Mouse (Mus musculus) heart, postnatal 0 days (tissue): ENCODE measurements around the gene C1ql4. TPM values are rescaled to one million over a fixed set of nuclear protein-coding genes. Genes with fewer than 3 reads are reported as not detected.

ENCODE experiments used
- ATAC-seq: fragments of 200-750 bp; cut with Nextera tagmentation; 2 replicates; pipeline ENCODE4 v1.8.0; 2017; ENCODE audit warnings: low read depth, moderate number of reproducible peaks, moderate library complexity; ENCODE audit not compliant: insufficient read depth
- DNase-seq: peaks from one replicate; pipeline ENCODE4 v3.0.0-alpha.2; 2016; ENCODE audit warnings: low spot score
- H3K27ac ChIP-seq: fragments of 300-500 bp; sonication (generic); 2 replicates; pipeline ENCODE4 v1.5.1; 2014; ENCODE audit warnings: low read depth, mild to moderate bottlenecking
- H3K27me3 ChIP-seq: fragments of 300-500 bp; sonication (generic); 2 replicates; pipeline ENCODE4 v1.6.1; 2014; ENCODE audit warnings: low read length, mixed read lengths; ENCODE audit not compliant: control insufficient read depth, insufficient read depth
- H3K36me3 ChIP-seq: fragments of 300-500 bp; sonication (generic); replicated peaks from 2 replicates; pipeline ENCODE4 v1.6.1; 2014; ENCODE audit warnings: low read length, mixed read lengths; ENCODE audit not compliant: control insufficient read depth, insufficient read depth
- H3K4me1 ChIP-seq: fragments of 300-500 bp; sonication (generic); 2 replicates; pipeline ENCODE4 v1.6.1; 2014; ENCODE audit warnings: antibody characterized with exemption; ENCODE audit not compliant: control insufficient read depth, insufficient read depth
- H3K4me2 ChIP-seq: fragments of 300-500 bp; sonication (generic); 2 replicates; pipeline ENCODE4 v1.6.1; 2014; ENCODE audit warnings: low read depth, mild to moderate bottlenecking, low read length, moderate library complexity
- H3K4me3 ChIP-seq: fragments of 300-500 bp; sonication (generic); 2 replicates; pipeline ENCODE4 v1.5.1; 2014; ENCODE audit warnings: low read depth, low read length
- H3K9ac ChIP-seq: fragments of 300-500 bp; sonication (generic); replicated peaks from 2 replicates; pipeline ENCODE4 v1.6.1; 2014; ENCODE audit warnings: low read depth, low read length, mixed read lengths
- H3K9me3 ChIP-seq: fragments of 300-500 bp; sonication (generic); replicated peaks from 2 replicates; pipeline ENCODE4 v1.6.1; 2016; ENCODE audit warnings: low read length; ENCODE audit not compliant: control insufficient read depth
- CTCF ChIP-seq: IDR thresholded peaks from 2 replicates; pipeline ENCODE4 v1.5.1; 2016; ENCODE audit warnings: antibody characterized with exemption, control low read depth, low read depth
- EP300 ChIP-seq: IDR thresholded peaks from 2 replicates; pipeline ENCODE4 v1.6.1; 2016; ENCODE audit warnings: antibody characterized with exemption, low read depth
- WGBS: fragments of 180-500 bp; shearing (Covaris S2); extraction: QIAGEN DNeasy Blood & Tissue Kit; methylation state at CpG from one replicate; pipeline ENCODE4 v1.1.7; 2014; 5-methylcytosine and 5-hydroxymethylcytosine counted together
- microRNA-seq: library from miRNA; unstranded; fragments of <30 nt; microRNA quantifications from one replicate; pipeline ENCODE4, GENCODE M21; 2016
- polyA plus RNA-seq: library from polyadenylated mRNA; unstranded; fragments of >200 nt; fragmentation: Nextera tagmentation; extraction: Ambion mirVana; gene quantifications from 2 replicates; pipeline ENCODE4 v1.2.1, GENCODE M21; 2015
- total RNA-seq: library from RNA; depleted of rRNA; stranded (reverse); fragments of >200 nt; gene quantifications from 2 replicates; pipeline ENCODE4 v1.2.3, GENCODE M21; 2014; ENCODE audit warnings: low replicate concordance; rRNA removed

Gene C1ql4
- total and polyA plus RNA-seq, 2 experiments from 2014 or later, result 0.20 TPM; not detected in 1

DNA sequence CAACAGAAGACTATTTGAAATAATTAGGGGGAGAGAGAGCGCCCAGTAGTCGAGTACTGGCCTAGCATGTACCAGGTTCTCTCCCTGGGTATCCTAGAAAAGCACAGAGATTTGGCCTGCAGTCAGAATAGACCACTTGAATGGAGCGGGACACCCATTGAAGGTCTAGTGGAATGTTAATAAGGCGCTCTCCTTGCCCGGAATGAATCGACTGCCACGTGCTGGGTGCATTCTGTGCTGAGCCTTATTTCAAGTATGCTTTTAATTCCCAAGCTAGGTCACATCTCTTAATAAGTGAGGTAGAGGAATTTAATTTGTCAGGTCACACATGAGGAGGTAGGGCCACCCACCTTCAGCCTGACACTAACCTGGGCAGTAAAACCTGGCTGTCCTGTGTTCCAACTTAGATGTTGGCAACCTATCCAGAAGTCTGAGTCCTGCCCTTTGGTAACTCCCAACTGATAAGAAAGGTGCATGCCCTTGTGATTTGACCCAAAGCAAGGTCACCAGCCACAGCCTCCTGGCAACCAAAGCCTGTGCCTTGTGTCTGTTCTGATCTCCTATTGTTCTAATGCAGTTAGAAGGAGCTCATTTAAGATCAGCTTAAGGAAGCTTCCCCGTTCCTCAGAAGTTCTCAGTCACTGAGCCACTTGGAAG is 51.2 kb downstream of the C1ql4 start:
- H3K36me3 ChIP-seq, result peaks cover 34% of the 10 kb centered on the region
- H3K4me3 ChIP-seq, result no peak overlapping the region
- H3K27me3 ChIP-seq, result no peaks in the 10 kb centered on the region
- no peaks in the 10 kb centered on the region for H3K9me3 ChIP-seq
- peak; percentile 82 for ATAC-seq
- H3K4me1 ChIP-seq, result peaks cover 21% of the 10 kb centered on the region
- 43% methylated on average over 8 of the region's 8 CpGs for WGBS
- H3K9ac ChIP-seq, result no peak overlapping the region
- peak overlapping the region; percentile 83 for H3K27ac ChIP-seq
- DNase-seq, result peak; percentile 74
- H3K4me2 ChIP-seq, result no peak overlapping the region
- TF ChIP-seq EP300 (no peak), CTCF (no peak)

- ATAC-seq (no peak), DNase-seq (no peak)
- peaks cover 34% of the 10 kb centered on the region for H3K36me3 ChIP-seq
- H3K27me3 ChIP-seq, result no peaks in the 10 kb centered on the region
- no peaks in the 10 kb centered on the region for H3K9me3 ChIP-seq
- no peak overlapping the region for H3K4me2 ChIP-seq
- peak overlapping the region; percentile 83 for H3K27ac ChIP-seq
- 59% methylated on average over 4 of the region's 4 CpGs for WGBS
- no peak overlapping the region for H3K4me3 ChIP-seq
- TF ChIP-seq EP300 (no peak), CTCF (no peak)
- H3K9ac ChIP-seq, result no peak overlapping the region
- H3K4me1 ChIP-seq, result peaks cover 23% of the 10 kb centered on the region
Measured at GRCm38 (mm10) chr15:99035431-99035830, 52.2 kb downstream of the C1ql4 start.

Small RNAs within 50 kb of the gene (microRNA-seq; reads per million reads assigned to microRNA genes)
- 1.6 reads per million for gene Mir6960

Other genes with a start within 250 kb of the C1ql4 start
- gene Kmt2d, start 216.6 kb downstream of the C1ql4 start, total RNA-seq, result 31.6 and 34.4 TPM in 2 replicates
- gene Kmt2d, start 216.6 kb downstream of the C1ql4 start, polyA plus RNA-seq, result 5.5 and 6.0 TPM in 2 replicates
- gene Rhebl1, start 193.3 kb downstream of the C1ql4 start, total RNA-seq, result 7.5 and 12.6 TPM in 2 replicates
- gene Rhebl1, start 193.3 kb downstream of the C1ql4 start, polyA plus RNA-seq, result 4.0 and 4.1 TPM in 2 replicates
- 4.4 and 4.8 TPM in 2 replicates for gene Dhh, start 189.3 kb downstream of the C1ql4 start, total RNA-seq
- 1.7 TPM in 2 replicates for gene Dhh, start 189.3 kb downstream of the C1ql4 start, polyA plus RNA-seq
- gene Lmbr1l, start 169.6 kb downstream of the C1ql4 start, total RNA-seq, result 25.5 and 28.2 TPM in 2 replicates
- gene Lmbr1l, start 169.6 kb downstream of the C1ql4 start, polyA plus RNA-seq, result 8.0 and 9.6 TPM in 2 replicates
- gene Tuba1b, start 153.3 kb downstream of the C1ql4 start, total RNA-seq, result 2,330 and 2,912 TPM in 2 replicates
- 608 and 611 TPM in 2 replicates for gene Tuba1b, start 153.3 kb downstream of the C1ql4 start, polyA plus RNA-seq
- 78.3 and 158 TPM in 2 replicates for gene Gm49450, start 134.3 kb downstream of the C1ql4 start, total RNA-seq
- gene Gm49450, start 134.3 kb downstream of the C1ql4 start, polyA plus RNA-seq, result not detected in 2 replicates
- 1,016 and 1,136 TPM in 2 replicates for gene Tuba1a, start 134.1 kb downstream of the C1ql4 start, total RNA-seq
- 404 and 408 TPM in 2 replicates for gene Tuba1a, start 134.1 kb downstream of the C1ql4 start, polyA plus RNA-seq
- gene Tuba1c, start 57.9 kb downstream of the C1ql4 start, total RNA-seq, result 309 and 399 TPM in 2 replicates
- gene Tuba1c, start 57.9 kb downstream of the C1ql4 start, polyA plus RNA-seq, result 73.8 and 97.1 TPM in 2 replicates
- 2.0 TPM in 1 of 2 replicates, not detected in the other for gene Prph, start 32.6 kb downstream of the C1ql4 start, total RNA-seq
- 0.07 and 0.84 TPM in 2 replicates for gene Prph, start 32.6 kb downstream of the C1ql4 start, polyA plus RNA-seq
- 16.2 and 19.1 TPM in 2 replicates for gene Troap, start 13.2 kb downstream of the C1ql4 start, total RNA-seq
- 7.0 and 8.1 TPM in 2 replicates for gene Troap, start 13.2 kb downstream of the C1ql4 start, polyA plus RNA-seq
- gene Dnajc22, start 5.4 kb upstream of the C1ql4 start, total RNA-seq, result 2.3 TPM in 1 of 2 replicates, not detected in the other
- 0.29 and 0.61 TPM in 2 replicates for gene Dnajc22, start 5.4 kb upstream of the C1ql4 start, polyA plus RNA-seq
- 17.6 and 22.5 TPM in 2 replicates for gene Spats2, start 38.1 kb upstream of the C1ql4 start, total RNA-seq
- 15.0 and 16.1 TPM in 2 replicates for gene Spats2, start 38.1 kb upstream of the C1ql4 start, polyA plus RNA-seq
- gene Kcnh3, start 137.0 kb upstream of the C1ql4 start, total RNA-seq, result 0.19 and 2.0 TPM in 2 replicates
- 0.07 and 0.08 TPM in 2 replicates for gene Kcnh3, start 137.0 kb upstream of the C1ql4 start, polyA plus RNA-seq
- gene Mcrs1, start 164.1 kb upstream of the C1ql4 start, total RNA-seq, result 211 and 235 TPM in 2 replicates
- gene Mcrs1, start 164.1 kb upstream of the C1ql4 start, polyA plus RNA-seq, result 128 and 141 TPM in 2 replicates
- 25.4 and 26.9 TPM in 2 replicates for gene Prpf40b, start 207.3 kb upstream of the C1ql4 start, total RNA-seq
- 27.4 and 29.3 TPM in 2 replicates for gene Prpf40b, start 207.3 kb upstream of the C1ql4 start, polyA plus RNA-seq
- not detected in 2 replicates for gene Fam186b, start 208.1 kb upstream of the C1ql4 start, total RNA-seq
- gene Fam186b, start 208.1 kb upstream of the C1ql4 start, polyA plus RNA-seq, result 0.07 and 0.22 TPM in 2 replicates